Mouse (Mus musculus) central nervous system, embryonic 18 days (tissue): ENCODE results near the gene Olfr1046. TPM values are rescaled to one million over a fixed set of nuclear protein-coding genes. Genes with fewer than 3 reads are reported as not detected.

Source experiments
- polyA plus RNA-seq: library from polyadenylated mRNA; depleted of rRNA; stranded (reverse); fragments of >200 nt; gene quantifications from 2 replicates; pipeline ENCODE4 v1.2.3, GENCODE M21; 2012; rRNA removed

Gene Olfr1046
- polyA plus RNA-seq = not detected in 2 replicates

GRCm38 (mm10) chr2:86219214-86219613 lies at the start of gene Olfr1046:
Gene Olfr1046, minus strand, starts transcription at chr2:86219314.

GRCm38 (mm10) chr2:86258228-86258627 lies 39.1 kb upstream of the Olfr1046 start, which contains the start of gene Olfr1049:
Gene Olfr1049, minus strand, starts transcription at chr2:86258328.

GRCm38 (mm10) chr2:86240189-86240588 lies 21.1 kb upstream of the Olfr1046 start, which contains the start of gene Olfr1048:
Gene Olfr1048, minus strand, starts transcription at chr2:86240289.

GRCm38 (mm10) chr2:86231301-86231700 lies 12.2 kb upstream of the Olfr1046 start, which contains the start of gene Olfr1047:
Gene Olfr1047, minus strand, starts transcription at chr2:86231401.

GRCm38 (mm10) chr2:86202909-86203308 lies 16.2 kb downstream of the Olfr1046 start, which contains the start of gene Olfr1045:
Gene Olfr1045, minus strand, starts transcription at chr2:86203009.

GRCm38 (mm10) chr2:86185583-86185982 lies 33.5 kb downstream of the Olfr1046 start, which contains the start of gene Olfr52:
Gene Olfr52, minus strand, starts transcription at chr2:86185683.

GRCm38 (mm10) chr2:86177720-86178119 lies 41.4 kb downstream of the Olfr1046 start, which contains the start of gene Olfr1044:
Gene Olfr1044, minus strand, starts transcription at chr2:86177820.

GRCm38 (mm10) chr2:86167422-86167821 lies 51.7 kb downstream of the Olfr1046 start, which contains the start of gene Olfr1043:
Gene Olfr1043, minus strand, starts transcription at chr2:86167522.

Other genes starting within 250 kb of the Olfr1046 start
- not detected in 2 replicates for gene Olfr1029, start 245.4 kb downstream of the Olfr1046 start, polyA plus RNA-seq
- gene Olfr1030, start 240.0 kb downstream of the Olfr1046 start, polyA plus RNA-seq = not detected in 2 replicates
- gene Olfr1031, start 229.0 kb downstream of the Olfr1046 start, polyA plus RNA-seq = not detected in 2 replicates
- not detected in 2 replicates for gene Olfr1032, start 213.8 kb downstream of the Olfr1046 start, polyA plus RNA-seq
- gene Olfr1033, start 198.7 kb downstream of the Olfr1046 start, polyA plus RNA-seq = 0.34 and 0.35 TPM in 2 replicates
- gene Olfr1034, start 173.5 kb downstream of the Olfr1046 start, polyA plus RNA-seq = 0.03 and 0.04 TPM in 2 replicates
- not detected in 2 replicates for gene Olfr1036, start 145.3 kb downstream of the Olfr1046 start, polyA plus RNA-seq
- not detected in 2 replicates for gene Olfr1037, start 131.9 kb downstream of the Olfr1046 start, polyA plus RNA-seq
- gene Olfr1039, start 83.4 kb downstream of the Olfr1046 start, polyA plus RNA-seq = not detected in 2 replicates
- gene Olfr1040, start 72.6 kb downstream of the Olfr1046 start, polyA plus RNA-seq = not detected in 2 replicates
- gene Olfr1042, start 57.5 kb downstream of the Olfr1046 start, polyA plus RNA-seq = not detected in 2 replicates
- gene Olfr1043, start 51.8 kb downstream of the Olfr1046 start, polyA plus RNA-seq = not detected in 2 replicates
- gene Olfr1044, start 41.5 kb downstream of the Olfr1046 start, polyA plus RNA-seq = not detected in 2 replicates
- gene Olfr52, start 33.6 kb downstream of the Olfr1046 start, polyA plus RNA-seq = not detected in 2 replicates
- not detected in 2 replicates for gene Olfr1045, start 16.3 kb downstream of the Olfr1046 start, polyA plus RNA-seq
- gene Olfr1047, start 12.1 kb upstream of the Olfr1046 start, polyA plus RNA-seq = not detected in 2 replicates
- gene Olfr1048, start 21.0 kb upstream of the Olfr1046 start, polyA plus RNA-seq = not detected in 2 replicates
- not detected in 2 replicates for gene Olfr1049, start 39.0 kb upstream of the Olfr1046 start, polyA plus RNA-seq
- gene Olfr1051, start 59.8 kb upstream of the Olfr1046 start, polyA plus RNA-seq = not detected in 2 replicates
- gene Olfr1052, start 73.1 kb upstream of the Olfr1046 start, polyA plus RNA-seq = not detected in 2 replicates
- not detected in 2 replicates for gene Olfr1053, start 96.0 kb upstream of the Olfr1046 start, polyA plus RNA-seq
- gene Olfr1054, start 116.1 kb upstream of the Olfr1046 start, polyA plus RNA-seq = not detected in 2 replicates
- gene Olfr1055, start 131.0 kb upstream of the Olfr1046 start, polyA plus RNA-seq = not detected in 2 replicates
- not detected in 2 replicates for gene Olfr1056, start 143.2 kb upstream of the Olfr1046 start, polyA plus RNA-seq
- gene Olfr1057, start 159.1 kb upstream of the Olfr1046 start, polyA plus RNA-seq = not detected in 2 replicates
- not detected in 2 replicates for gene Olfr1058, start 169.2 kb upstream of the Olfr1046 start, polyA plus RNA-seq
- not detected in 2 replicates for gene Olfr1061, start 194.7 kb upstream of the Olfr1046 start, polyA plus RNA-seq
- not detected in 2 replicates for gene Olfr1062, start 207.4 kb upstream of the Olfr1046 start, polyA plus RNA-seq
- not detected in 2 replicates for gene Olfr1065, start 231.3 kb upstream of the Olfr1046 start, polyA plus RNA-seq
- not detected in 2 replicates for gene Olfr1066, start 237.0 kb upstream of the Olfr1046 start, polyA plus RNA-seq